Mouse (Mus musculus) testis, postnatal 14 days (tissue): ENCODE data around the gene Umodl1.
A peak's percentile ranks its signal among the peaks of the same experiment; 100 is the strongest.

Source experiments
- DNase-seq: peaks from one replicate; pipeline ENCODE4 v3.0.0; 2021; ENCODE audit warnings: low spot score

The Umodl1 gene

DNA sequence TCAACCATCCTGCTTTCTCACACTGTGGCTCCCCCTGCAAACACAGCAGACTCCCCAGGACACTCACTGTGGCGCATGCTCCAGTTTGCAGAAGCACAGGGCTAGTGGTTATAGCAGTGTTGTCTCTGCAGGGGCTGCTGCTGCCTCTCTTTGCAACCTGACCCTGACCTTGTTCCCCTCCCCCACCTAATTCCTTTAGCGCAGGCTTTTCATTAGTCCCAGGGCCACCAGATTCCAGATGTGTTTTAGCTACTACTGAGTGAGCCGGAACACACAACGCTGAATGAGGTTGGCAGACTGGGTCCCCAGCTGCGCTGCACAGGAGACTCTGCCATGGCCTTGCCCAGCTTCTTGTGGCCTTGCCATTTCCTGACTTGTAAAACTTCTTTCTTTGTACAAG lies 46.5 kb downstream of the Umodl1 start:
- DNase-seq, result no peak

DNA sequence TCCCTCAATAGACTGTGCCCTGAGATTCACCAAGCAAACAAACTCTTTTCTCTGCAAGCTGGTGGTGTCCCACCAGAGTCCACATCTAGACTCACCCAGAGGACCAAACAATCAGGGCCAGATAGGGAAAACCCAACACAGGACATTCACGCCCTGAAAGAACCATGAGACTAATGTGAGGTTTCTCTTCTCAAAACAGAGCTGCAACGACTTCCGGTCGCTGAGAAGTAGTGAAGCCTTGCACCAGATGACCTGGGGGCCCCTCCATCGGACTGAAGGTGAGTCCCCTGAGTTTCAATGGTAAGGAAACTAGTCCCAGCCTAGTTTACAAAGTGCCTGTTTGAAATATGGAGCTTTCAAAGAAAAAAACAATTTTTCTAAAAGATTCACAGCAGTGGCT lies 48.2 kb downstream of the Umodl1 start:
- no peak for DNase-seq

GRCm38 (mm10) chr17:31005284-31005683 lies 50.8 kb downstream of the Umodl1 start:
- DNase-seq, result no peak

- DNase-seq, result no peak
These were observed 52.9 kb downstream of the Umodl1 start for GRCm38 (mm10) chr17:31007357-31007756.

DNA sequence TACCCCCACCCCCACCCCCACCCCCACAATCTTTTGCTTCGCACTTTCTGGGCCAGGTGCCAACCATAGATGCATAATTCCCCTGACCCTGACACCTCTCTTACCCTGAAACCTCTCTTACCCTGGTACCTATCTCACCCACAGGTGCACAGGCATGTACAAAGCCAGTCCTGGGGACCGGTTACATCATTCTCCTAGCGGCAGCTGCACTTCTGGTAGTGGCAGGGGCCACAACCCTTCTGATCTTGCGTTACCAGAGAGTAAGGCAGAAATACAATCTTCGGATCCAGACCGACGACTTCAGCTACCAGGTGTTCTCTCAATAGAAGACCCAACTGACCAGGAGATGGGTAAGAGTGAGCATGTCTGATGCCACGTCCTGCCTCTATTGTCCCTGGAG lies 54.0 kb downstream of the Umodl1 start:
- no peak for DNase-seq

DNA sequence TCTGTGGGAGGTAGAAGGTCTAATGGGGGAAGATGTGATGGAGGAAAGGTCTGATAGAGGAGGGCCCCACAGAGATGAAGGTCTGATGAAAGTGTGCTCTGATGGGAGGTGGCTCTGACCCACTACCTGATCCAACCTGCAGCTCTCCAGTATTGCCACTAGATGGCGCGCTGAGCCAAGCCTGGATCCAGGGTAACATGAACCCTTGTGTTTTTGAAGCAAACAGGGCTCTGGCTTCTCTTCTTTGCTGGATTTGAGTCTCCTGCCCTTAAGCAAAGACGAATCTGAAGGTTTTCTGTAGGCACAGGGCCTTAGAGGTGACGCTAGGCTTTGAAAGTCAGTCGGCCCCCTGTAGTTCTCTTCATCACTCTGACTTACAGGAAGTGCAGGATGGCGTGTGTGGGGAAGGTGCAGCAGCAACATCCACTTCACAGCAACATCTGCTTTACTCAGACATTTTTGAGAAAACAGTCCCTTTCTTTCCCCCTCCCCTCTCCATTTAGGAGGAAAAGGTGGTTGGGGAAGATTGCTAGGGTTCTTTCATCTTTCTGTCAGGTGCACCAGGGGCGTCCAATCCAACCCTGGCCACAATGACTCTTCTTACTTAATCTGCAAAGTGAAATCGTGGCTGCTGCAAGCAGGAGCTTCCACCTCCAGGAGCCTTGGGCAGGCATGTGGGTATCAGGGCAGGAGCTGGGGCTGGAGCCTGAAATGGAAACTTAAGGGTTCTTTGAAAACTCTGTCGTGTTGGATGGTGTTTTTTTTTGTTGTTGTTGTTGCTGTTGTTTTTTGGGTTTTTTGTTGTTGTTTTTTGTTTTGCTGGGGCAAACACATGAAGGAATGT lies 57.3 kb downstream of the Umodl1 start:
- DNase-seq, result no peak

DNA sequence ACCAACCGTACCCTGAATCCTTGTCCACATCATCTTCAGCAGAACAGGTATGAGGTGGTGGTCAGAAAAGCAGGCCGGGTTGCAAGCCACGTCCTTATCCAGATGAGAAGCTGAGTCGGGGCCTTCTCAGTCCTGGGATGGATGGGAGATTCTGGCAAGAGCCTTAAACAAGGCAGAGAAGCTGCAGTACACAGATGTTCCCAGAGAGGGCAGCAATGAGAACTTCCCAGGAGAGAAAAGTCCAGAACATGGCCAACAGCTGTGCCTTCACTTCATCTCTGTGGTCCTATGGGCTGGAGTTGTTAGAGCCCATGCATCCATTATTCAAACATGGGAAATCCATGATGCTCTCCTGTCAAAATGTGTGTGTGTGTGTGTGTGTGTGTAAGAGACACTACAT lies 63.8 kb downstream of the Umodl1 start:
- DNase-seq, result no peak

- peak; percentile 36 for DNase-seq
These were observed 65.1 kb downstream of the Umodl1 start for GRCm38 (mm10) chr17:31019505-31019904.

GRCm38 (mm10) chr17:31020078-31020477 lies 65.6 kb downstream of the Umodl1 start:
- DNase-seq, result no peak

GRCm38 (mm10) chr17:31021276-31021675 lies 66.8 kb downstream of the Umodl1 start:
- no peak for DNase-seq

- no peak for DNase-seq
These were observed 69.8 kb downstream of the Umodl1 start for GRCm38 (mm10) chr17:31024125-31024781.

- no peak for DNase-seq
These were observed 70.3 kb downstream of the Umodl1 start for GRCm38 (mm10) chr17:31024782-31025125.

GRCm38 (mm10) chr17:31026986-31027385 lies 72.5 kb downstream of the Umodl1 start:
- DNase-seq, result no peak

DNA sequence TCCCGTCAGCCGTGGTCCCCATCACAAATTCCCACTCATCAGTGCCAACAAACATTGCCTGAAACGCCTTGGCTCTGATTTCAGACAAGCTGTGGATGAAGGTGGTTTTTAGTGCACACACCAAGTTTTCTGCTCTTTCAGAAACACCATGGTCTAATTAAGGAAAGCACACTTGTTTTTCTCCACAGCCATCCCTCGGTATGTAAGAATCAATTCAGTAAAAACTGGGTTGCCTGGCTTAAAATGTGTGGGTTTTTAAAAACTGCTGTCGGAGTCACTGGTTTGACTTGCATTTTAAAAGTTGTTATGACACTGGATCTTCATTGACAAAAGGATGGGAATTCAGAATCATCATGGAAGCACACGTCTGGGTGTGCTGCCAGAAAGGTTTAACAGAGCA lies 73.3 kb downstream of the Umodl1 start:
- no peak for DNase-seq

- DNase-seq, result no peak
These were observed 74.5 kb downstream of the Umodl1 start for GRCm38 (mm10) chr17:31028821-31029370.

DNA sequence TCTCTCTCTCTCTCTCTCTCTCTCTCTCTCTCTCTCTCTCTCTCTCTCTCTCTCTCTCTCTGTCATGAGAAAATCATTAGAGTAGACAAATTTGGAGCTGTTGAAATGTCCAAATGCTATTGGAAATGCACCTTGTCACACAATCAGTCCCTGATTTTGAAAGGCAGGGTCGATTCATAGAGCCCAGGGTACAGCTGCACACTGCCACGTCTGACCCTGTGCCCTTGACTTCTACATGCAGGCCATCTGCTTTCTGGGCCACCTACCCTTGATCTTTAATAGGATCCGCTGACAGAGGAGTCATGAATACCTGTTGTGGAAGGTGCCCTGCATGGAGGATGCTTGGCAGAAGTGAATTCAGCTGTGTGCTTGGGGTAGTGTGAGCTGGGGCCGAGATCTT lies 75.0 kb downstream of the Umodl1 start:
- no peak for DNase-seq

- DNase-seq, result no peak
These were observed 77.9 kb downstream of the Umodl1 start for GRCm38 (mm10) chr17:31032341-31032740.

- DNase-seq, result no peak
These were observed 78.8 kb downstream of the Umodl1 start for GRCm38 (mm10) chr17:31033251-31033650.

DNA sequence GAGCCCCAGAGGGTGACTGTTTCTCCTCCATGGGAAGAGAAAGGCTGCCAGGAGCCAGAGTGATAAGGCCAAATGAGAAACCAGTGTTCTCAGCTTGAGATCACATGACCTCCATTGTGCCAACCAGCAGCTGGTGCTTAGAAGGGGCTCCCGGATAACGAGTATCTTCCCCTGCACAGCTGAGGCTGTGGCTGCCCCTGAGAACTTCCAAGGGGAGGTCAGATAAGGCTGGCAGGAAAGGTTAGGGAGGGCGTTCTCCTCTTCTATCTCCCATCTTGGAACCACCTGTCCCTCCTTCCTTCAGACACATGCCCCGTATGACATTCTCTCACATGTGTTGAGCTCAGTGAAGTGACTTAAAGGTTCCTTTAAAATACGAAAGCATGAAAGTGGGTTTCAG lies 79.7 kb downstream of the Umodl1 start:
- peak; percentile 20 for DNase-seq

GRCm38 (mm10) chr17:31034674-31035356 lies 80.4 kb downstream of the Umodl1 start:
- DNase-seq, result no peak

GRCm38 (mm10) chr17:31036168-31036876 lies 81.9 kb downstream of the Umodl1 start:
- no peak for DNase-seq

GRCm38 (mm10) chr17:31037331-31037730 lies 82.9 kb downstream of the Umodl1 start:
- no peak for DNase-seq
